In the genomic region with DNA sequence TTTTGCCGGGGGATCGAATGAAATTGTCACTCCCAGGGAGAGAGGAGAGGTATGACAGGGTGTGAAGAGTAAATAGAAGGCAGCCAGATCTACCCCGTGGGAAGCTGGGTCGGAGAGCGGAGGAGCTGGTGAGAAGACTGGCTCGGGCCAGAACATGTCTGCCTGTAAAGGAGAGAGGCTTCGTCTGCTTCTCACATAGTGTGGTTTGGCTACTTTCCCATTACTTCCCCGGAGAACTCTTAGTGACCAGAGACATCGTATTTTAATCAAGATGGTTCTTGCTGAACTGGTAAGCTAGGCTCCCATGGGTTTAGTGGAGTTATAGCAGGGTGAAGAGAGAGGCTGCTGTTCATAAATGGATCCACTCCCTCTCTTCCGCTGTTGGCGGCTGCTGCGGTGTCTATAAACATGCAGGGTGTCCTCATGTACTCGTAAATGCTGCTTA, we compare ENCODE assay signal across 12 mouse cellular contexts.
A peak's percentile ranks its signal among the peaks of the same experiment; 100 is the strongest.
DNase-seq lines count a peak whose midpoint lies in the region; ATAC-seq and TF ChIP-seq lines count a peak whose summit lies in the region.
"Had no signal": no experiment of that assay in that cellular context is flagged by ENCODE, and none has a peak within 500 bp of the region (broad histone marks: within the 10 kb centered on the region; RNA-seq: fewer than 3 reads in every experiment).

No protein-coding gene starts in this region.

- H3K4me3 ChIP-seq in hindbrain, postnatal 0 days (ENCODE audit: low read length), result no peak overlapping the region
- H3K4me3 ChIP-seq in hindbrain, embryonic 14.5 days (replicated peaks; ENCODE audit: low read length), result no peak overlapping the region
- no peak overlapping the region for H3K4me3 ChIP-seq in embryonic facial prominence, embryonic 15.5 days (replicated peaks)
- H3K4me3 ChIP-seq: erythroblast, embryonic 14.5 days; liver, embryonic 15.5 days had no signal

- no peaks in the 10 kb centered on the region for H3K27me3 ChIP-seq in hindbrain, postnatal 0 days (ENCODE audit: insufficient read depth, low read length)
- H3K27me3 ChIP-seq in hindbrain, embryonic 14.5 days (ENCODE audit: control insufficient read depth, insufficient read depth, low read length), result no peaks in the 10 kb centered on the region
- no peaks in the 10 kb centered on the region for H3K27me3 ChIP-seq in embryonic facial prominence, embryonic 15.5 days
- H3K27me3 ChIP-seq: liver, embryonic 15.5 days had no signal

- no peak for TF ChIP-seq CTCF in hindbrain, postnatal 0 days (IDR thresholded peaks at IDR 0.05; ENCODE audit: low read depth)

- H3K4me1 ChIP-seq in hindbrain, postnatal 0 days (ENCODE audit: insufficient read depth, low read length), result no peaks in the 10 kb centered on the region
- H3K4me1 ChIP-seq in hindbrain, embryonic 14.5 days (replicated peaks; ENCODE audit: control insufficient read depth, insufficient read depth, low read length), result 0 out of 2 replicates have a peak, but pooled peaks cover 4% of the 10 kb centered on the region
- H3K4me1 ChIP-seq in embryonic facial prominence, embryonic 15.5 days, result peaks cover 21% of the 10 kb centered on the region

- ATAC-seq in hindbrain, postnatal 0 days, result no peak
- no peak for ATAC-seq in hindbrain, embryonic 14.5 days (ENCODE audit: low FRiP score)
- ATAC-seq in embryonic facial prominence, embryonic 15.5 days (ENCODE audit: insufficient number of reproducible peaks, low FRiP score, low TSS enrichment, low read depth), result no peak
- ATAC-seq in activated CD4-positive, CD25-positive, alpha-beta regulatory T cell, adult 4 months, result no peak

- H3K9ac ChIP-seq in hindbrain, postnatal 0 days (replicated peaks; ENCODE audit: low read length), result no peak overlapping the region
- no peak overlapping the region for H3K9ac ChIP-seq in hindbrain, embryonic 14.5 days
- no peak overlapping the region for H3K9ac ChIP-seq in embryonic facial prominence, embryonic 15.5 days
- H3K9ac ChIP-seq: liver, embryonic 15.5 days had no signal

- H3K36me3 ChIP-seq in hindbrain, postnatal 0 days (ENCODE audit: insufficient read depth, low read length), result no peaks in the 10 kb centered on the region
- H3K36me3 ChIP-seq in hindbrain, embryonic 14.5 days (replicated peaks; ENCODE audit: control insufficient read depth, insufficient read depth), result no peaks in the 10 kb centered on the region
- H3K36me3 ChIP-seq in embryonic facial prominence, embryonic 15.5 days, result no peaks in the 10 kb centered on the region
- H3K36me3 ChIP-seq: liver, embryonic 15.5 days had no signal

- peak; percentile 35 for DNase-seq in hindbrain, postnatal 0 days (ENCODE audit: low spot score)
- no peak for DNase-seq in hindbrain, embryonic 14.5 days (ENCODE audit: low spot score)
- peak; percentile 57 for DNase-seq in NIH3T3 (ENCODE audit: low read depth)
- DNase-seq in kidney, postnatal 4 days, result peak; percentile 57 to 70
- DNase-seq in frontal cortex, postnatal 10 days (ENCODE audit: low spot score in 2 of 2), result no peak
- DNase-seq: adrenal gland, adult 2 months; cerebellum, adult 11-12 months; thymus, postnatal 4 days had no signal

- H3K4me2 ChIP-seq in hindbrain, postnatal 0 days (ENCODE audit: low read depth, low read length), result no peak overlapping the region
- no peak overlapping the region for H3K4me2 ChIP-seq in hindbrain, embryonic 14.5 days (replicated peaks)
- no peak overlapping the region for H3K4me2 ChIP-seq in embryonic facial prominence, embryonic 15.5 days (replicated peaks)
- H3K4me2 ChIP-seq: liver, embryonic 15.5 days had no signal

- no peak overlapping the region for H3K27ac ChIP-seq in hindbrain, postnatal 0 days
- no peak overlapping the region for H3K27ac ChIP-seq in hindbrain, embryonic 14.5 days
- H3K27ac ChIP-seq in embryonic facial prominence, embryonic 15.5 days (replicated peaks), result peak overlapping the region; percentile 48; the same call in 1 of the 2 replicates
- H3K27ac ChIP-seq: liver, embryonic 15.5 days had no signal

- no peaks in the 10 kb centered on the region for H3K9me3 ChIP-seq in hindbrain, postnatal 0 days (ENCODE audit: low read length)
- no peaks in the 10 kb centered on the region for H3K9me3 ChIP-seq in hindbrain, embryonic 14.5 days (ENCODE audit: control insufficient read depth, low read length)
- H3K9me3 ChIP-seq in embryonic facial prominence, embryonic 15.5 days (replicated peaks), result no peaks in the 10 kb centered on the region
- H3K9me3 ChIP-seq: liver, embryonic 15.5 days had no signal

- 57% methylated on average over 13 of the region's 13 CpGs for WGBS in hindbrain, postnatal 0 days
- 77% methylated on average over 13 of the region's 13 CpGs for WGBS in hindbrain, embryonic 14.5 days
- WGBS in embryonic facial prominence, embryonic 15.5 days, result 49% methylated on average over 13 of the region's 13 CpGs

Comparison
In these comparisons a context has a peak if more than half of its experiments do, and no peak if none do; other contexts are left out.
1. DNase-seq: peak in hindbrain, postnatal 0 days (single experiment), NIH3T3 (single experiment) and kidney, postnatal 4 days (2 of 2); none in hindbrain, embryonic 14.5 days (single experiment) and frontal cortex, postnatal 10 days (0 of 2).